Mouse (Mus musculus) mouse trophoblast stem cell (cell line): ENCODE measurements around the gene Ankrd13d.
"Not testable (repeated sequence)": the region's sequence is repeated elsewhere in the genome, so short reads cannot be mapped to it uniquely, and the experiment has no call there.

ENCODE experiments used
- in situ Hi-C, 2 experiments: fragments of 300-500 bp; cut with MseI, MboI; formaldehyde crosslinking; loops; 2 replicates in 1 of 2; 3 replicates in 1 of 2; pipeline ENCODE4 v1.15.1; 2025

Gene Ankrd13d

DNA sequence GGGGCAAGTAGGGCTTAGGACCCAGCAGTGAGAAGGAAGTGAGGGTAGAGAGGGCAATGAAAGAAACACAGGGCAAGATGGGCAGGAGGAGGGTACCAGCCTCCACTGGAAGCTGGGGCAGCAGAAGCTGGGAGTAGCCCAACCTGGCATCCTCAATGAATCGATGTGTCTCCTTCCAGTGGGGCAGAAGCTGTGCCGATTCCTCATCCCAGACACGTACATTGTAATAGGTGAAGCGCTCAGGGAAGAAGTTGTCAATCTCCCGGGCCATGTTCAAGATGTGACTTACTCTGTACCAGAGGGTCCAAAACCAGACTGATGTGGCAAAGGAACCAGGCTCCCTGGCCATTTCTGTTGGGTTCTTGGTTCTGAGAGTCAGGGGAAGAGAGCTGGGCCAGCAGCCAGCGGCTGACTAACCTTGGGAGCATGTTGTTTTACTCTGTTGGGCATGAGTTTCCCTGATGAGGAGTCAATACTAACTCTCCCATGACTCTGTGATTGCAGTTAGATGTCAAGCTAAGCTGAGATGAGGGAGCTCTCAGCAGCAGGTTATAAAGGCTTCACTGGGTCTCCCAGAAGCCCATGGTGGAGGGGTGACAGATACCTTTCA, 18.7 kb downstream of the Ankrd13d start:
- in situ Hi-C loops: loop anchor here in 1 of 2 experiments (5.0 kb wide), 1 partner anchor 38 kb away; no protein-coding TSS in a partner anchor

DNA sequence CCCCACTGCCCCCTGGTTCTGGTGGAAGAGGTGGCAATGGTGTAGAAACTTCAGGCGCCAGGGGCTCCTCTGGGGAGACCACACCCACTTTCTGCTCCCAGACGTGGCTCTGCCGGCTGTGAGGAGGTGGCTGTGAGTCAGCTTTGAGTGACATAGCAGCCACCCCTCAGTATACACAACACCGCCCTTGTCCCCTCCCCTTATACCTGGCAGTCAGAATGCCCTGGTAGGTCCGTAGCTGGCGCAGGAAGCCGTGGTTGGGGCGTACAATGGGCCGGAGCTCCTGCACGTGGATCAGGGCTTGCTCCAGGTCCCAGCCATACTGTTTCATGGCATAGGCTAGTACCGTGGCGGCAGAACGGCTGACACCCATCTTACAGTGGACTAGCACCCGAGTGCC, 19.2 kb downstream of the Ankrd13d start:
- in situ Hi-C loops: loop anchor here in 1 of 2 experiments (5.0 kb wide), 1 partner anchor 39 kb away; no protein-coding TSS in a partner anchor

DNA sequence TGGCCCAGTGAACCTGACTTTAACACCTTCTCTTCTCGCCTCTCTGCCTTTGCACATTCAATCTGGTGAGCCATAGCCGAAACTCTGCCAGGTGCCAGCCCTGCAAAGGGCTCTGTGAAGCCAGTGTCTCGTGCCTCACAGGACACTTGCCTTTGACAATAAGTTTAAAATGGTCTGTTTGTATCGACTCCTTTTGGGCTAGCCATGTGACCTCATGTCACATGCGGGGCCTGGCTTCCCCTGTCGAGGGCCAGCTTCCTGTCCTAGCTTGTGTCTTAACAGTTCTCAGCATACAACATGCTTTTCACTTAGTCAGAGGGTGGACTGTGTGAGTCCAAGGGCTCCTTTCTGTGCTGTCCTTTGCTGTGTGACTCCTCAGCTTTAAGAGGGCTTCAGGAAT, 20.2 kb downstream of the Ankrd13d start:
- in situ Hi-C loops: loop anchor here in 1 of 2 experiments (5.0 kb wide), 1 partner anchor 40 kb away; no protein-coding TSS in a partner anchor

DNA sequence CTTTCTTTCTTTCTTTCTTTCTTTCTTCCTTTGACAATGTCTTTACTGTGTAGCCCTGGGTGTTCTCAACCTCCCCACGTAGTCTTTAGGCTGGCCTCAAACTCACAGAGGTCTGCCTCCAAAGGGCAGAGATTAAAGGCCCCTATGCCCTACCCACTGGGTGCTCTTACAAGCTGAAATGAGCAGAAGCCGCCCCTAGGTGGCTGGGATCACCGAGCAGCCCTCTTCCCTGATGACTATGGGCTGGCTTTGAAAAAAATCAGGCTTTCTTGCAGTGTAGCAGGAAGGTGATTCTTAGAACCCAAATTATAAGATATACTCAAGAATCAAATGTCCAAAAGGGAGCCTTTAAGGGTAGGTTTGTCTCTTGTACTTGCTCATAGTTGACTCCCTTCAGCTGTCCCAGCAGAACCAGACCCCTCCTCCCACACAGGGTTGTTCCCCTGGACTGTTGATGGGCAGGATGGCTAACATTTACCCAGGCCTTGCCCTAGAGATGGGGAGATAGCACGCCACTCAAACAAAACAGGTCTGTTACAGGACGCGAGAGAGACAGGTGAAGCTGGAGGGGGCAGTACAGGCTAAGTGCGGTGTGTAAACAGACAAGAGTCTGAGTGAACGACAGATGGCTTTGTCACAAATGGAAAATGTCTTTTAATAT, 21.8 kb downstream of the Ankrd13d start:
- in situ Hi-C loops: loop anchor here in 1 of 2 experiments (5.0 kb wide), 1 partner anchor 41 kb away; no protein-coding TSS in a partner anchor

DNA sequence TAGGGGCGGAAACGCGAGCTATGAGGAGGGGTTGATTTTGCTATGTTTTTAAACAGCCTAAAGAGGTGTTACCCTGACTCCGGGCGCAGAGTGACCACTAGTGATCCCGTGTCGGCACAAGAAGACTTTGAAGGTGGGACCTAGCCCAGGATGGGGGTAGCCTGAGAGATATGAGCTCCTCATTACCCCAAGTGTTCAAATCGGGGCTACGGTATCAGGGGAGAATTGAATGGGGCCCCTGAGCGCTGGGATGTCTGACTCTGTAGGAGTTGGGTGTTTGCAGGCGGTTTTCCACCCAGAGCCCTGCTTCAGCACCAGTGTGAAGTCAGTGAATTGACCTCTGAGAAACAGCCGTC, 25.1 kb downstream of the Ankrd13d start:
- in situ Hi-C loops: no loop called here

DNA sequence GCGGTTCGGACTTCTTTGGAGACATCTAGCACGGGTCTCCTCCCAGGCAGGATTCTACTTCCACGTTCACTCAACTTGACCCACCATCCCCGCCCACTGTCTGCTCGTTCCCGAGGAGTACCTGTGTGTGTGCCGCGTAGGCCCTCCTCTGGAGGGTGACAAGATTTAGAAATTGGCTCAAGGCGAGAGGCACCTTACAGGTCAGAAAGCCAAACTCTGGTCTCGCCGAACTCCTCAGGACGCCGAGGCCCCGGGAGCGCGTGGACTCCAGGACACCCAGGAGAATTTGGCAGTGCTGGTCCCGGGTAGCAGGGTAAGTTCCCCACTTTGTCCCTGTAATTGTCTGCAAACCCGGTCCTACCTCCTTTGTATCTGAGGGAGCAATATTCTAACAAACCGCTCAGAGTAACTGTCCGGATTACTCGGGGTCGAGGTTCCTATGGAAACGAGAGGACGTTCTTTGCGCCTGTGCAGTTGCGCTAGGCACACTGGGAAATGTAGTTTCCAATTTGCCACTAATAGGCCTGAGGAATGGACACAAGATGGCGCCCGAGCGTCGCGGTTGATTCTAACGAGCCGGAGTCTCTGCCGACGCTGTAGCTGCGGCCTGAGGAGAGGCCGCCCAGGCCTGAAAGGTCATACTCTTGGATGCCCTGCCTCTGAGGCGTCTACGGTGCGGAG, 25.6 kb downstream of the Ankrd13d start:
- in situ Hi-C loops: no loop called here

DNA sequence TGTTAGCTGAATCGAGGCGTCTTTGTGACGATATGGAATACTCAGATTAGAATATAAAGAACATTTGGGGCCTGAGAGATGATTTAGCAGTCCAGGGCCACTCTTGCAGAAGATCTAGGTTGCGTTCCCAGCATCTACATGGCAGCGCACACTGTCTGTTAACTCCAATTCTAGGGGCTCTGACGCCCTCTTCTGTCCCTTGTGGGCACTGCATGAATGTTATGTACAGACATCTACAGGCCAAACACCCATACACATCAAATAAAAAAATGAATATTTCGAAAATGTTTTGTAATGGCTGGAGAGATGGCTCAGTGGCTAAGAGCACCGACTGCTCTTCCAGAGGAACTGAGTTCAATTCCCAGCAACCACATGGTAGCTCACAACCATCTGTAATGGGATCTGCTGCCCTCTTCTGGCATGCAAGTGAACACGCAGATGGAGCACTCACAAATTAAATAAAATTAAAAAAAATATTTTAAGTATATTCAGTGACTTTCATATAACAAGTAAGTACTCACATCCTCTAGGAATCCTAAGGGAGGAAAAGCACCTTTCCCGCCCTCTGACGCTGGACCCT, 27.3 kb downstream of the Ankrd13d start:
- in situ Hi-C loops: no loop called here

DNA sequence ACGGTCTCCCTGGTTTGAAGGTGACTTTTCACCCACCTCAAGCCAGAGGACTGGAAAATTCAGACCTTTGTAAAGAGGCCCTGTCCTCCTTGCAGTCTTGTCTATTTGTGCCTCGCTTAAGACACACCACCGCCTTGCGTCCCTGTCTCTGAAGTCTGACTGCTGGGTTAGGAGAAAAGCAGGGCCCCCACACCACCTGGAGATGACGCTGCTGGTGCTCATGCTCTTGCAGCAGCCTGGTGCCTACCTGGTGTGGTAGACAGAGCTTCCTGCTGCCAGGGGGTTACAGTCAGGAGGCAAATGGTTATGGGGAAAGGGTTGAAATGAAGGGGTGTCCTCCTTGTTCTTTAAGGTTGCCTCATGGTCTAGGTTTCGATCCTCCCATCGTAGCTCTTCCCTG, 28.7 kb downstream of the Ankrd13d start:
- in situ Hi-C loops: no loop called here

DNA sequence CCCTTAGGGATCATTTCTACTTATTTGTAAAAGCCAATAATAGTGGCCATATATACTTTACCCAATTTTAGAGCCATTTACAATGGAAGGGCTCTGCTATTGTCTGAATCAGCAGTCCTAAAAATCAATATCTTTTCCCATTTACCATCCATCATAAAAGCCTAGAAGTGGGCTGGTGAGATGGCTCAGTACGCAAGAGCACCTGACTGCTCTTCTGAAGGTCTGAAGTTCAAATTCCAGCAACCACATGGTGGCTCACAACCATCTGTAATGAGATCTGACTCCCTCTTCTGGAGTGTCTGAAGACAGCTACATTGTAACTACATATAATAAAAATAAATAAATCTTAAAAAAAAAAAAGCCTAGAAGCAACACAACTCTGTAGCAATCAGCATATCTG, 34.3 kb downstream of the Ankrd13d start:
- in situ Hi-C loops: not testable (repeated sequence)

DNA sequence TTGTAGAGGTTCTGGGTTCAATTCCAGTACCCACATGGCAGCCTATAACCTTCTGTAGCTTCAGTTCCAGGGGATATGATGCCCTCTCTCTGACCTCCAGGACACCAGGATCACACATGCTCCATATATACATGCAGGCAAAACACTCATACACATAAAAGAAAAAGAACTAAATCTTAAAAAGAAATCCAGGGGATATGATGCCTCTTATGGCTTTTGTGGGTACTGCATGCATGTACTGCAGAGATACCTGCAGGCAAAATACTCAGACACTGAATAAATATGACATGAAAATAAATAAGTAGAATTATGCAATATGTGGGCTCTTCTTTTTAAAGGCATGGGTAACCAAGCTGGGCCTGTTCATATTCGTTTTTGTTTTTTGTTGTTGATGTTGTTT, 35.9 kb downstream of the Ankrd13d start:
- in situ Hi-C loops: no loop called here

DNA sequence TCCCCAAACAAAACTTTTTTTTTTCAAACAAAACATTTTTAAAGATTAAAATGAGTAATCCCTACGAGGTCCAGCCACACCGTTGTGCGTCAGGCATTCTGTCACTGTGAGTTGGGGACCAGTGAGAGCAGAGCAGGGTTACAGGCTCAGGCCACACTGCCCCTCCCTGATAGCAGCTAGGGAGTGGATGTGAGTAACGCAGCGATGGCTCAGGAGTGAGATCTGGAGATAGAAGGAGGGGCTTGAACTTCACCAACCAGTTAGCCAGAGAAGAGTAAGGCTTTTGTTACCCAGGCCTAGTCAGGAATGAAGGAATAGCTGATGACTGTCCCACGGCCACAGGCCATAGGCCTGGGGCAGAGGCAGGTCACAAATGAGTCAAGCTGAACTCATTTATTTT, 38.2 kb downstream of the Ankrd13d start:
- in situ Hi-C loops: loop anchor here in 1 of 2 experiments (5.0 kb wide), 1 partner anchor 37 kb away; no protein-coding TSS in a partner anchor

DNA sequence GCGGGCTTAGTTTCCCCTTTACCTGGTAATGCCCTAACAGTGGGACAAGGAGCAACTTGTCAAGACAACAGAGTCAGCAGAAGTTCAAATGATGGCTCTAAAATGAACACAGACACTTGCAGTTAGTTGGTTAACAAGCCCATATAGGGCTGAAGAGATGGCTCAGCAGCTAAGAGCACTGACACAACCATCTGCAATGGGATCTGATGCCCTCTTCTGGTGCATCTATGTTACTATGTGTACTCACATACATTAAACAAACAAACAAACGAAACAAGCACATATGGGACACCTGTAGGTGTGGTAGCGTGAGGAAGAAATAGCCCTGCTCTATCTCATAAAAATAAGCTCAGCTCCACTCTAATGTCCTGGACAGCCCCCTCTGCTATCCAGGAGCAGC, 40.5 kb downstream of the Ankrd13d start:
- in situ Hi-C loops: loop anchor here in 1 of 2 experiments (5.0 kb wide), 1 partner anchor 35 kb away; no protein-coding TSS in a partner anchor

DNA sequence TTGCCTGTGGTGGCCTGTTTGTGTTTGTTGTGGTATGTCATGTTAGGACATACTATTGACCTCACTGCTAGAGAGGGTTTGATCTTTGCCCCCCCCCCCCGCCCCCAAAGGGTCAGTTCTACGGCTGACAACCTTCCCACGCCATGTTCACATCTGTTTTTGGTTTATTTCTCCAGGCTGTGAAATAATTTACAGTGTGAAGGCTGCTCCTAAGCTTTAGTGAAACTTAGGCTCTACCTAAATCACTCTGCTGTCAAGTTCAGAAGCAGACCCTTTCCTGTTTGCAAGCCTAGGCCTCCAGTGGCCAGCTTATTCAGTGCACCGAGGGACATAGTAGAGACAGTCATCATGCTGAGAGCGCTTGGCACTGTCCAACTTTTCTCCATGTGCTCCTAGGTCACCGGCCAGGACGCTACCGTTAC, 42.7 kb downstream of the Ankrd13d start:
- in situ Hi-C loops: loop anchor here in 1 of 2 experiments (5.0 kb wide), 1 partner anchor 33 kb away; no protein-coding TSS in a partner anchor

DNA sequence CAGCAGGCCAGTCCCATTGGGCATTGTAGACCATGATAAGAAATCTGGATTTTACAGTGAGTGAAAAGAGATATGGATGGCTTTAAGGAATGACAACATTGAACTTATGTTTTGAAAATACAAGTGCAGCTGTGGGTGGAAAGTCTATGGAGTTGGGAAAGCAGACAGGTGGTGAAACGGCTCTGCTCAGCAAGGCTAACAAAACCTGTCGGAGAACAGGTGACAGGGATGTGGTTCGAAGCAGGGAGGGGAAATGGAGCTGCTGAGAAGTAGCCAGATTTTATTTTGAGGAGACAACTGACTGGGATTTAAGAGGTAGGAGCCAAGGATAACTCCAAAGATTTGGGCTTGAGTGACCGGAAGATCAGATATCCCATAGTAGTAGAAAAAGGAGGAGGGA, 48.4 kb downstream of the Ankrd13d start:
- in situ Hi-C loops: no loop called here

DNA sequence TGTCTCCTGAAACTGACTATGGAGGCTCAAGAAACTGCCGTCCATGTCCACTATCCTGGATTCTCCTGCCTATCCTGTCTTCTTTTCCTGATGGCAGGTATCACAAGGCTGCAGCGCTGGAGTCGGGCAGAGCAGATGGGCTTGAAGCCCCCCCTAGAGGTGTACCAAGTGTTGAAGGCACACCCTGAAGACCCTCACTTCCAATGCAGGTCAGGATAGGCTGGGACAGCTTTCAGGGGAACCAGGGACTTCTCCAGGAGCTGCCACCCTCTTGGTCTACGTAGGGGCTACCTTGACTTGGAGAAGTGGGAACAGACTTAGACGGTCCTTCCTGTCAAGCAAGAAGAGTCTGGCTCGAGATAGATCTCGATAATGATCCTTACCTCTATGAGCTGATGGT, 50.3 kb downstream of the Ankrd13d start:
- in situ Hi-C loops: no loop called here

DNA sequence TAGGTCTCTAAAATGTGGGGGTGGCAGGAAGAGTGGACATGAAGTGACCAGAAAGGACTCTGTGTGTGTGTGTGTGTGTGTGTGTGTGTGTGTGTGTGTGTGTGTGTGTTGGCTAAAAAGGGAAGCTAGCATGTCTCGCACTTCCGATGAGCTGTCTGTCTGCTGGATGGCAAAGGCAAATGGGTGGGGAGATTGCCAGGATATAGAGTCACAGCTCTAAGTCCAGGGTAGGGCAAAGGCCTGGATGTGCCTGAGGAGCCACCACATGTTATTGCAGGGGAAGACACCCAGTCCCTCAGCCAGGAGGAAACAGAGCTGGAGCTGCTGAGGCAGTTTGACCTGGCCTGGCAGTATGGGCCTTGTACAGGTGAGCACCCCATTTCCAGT, 50.8 kb downstream of the Ankrd13d start:
- in situ Hi-C loops: no loop called here

DNA sequence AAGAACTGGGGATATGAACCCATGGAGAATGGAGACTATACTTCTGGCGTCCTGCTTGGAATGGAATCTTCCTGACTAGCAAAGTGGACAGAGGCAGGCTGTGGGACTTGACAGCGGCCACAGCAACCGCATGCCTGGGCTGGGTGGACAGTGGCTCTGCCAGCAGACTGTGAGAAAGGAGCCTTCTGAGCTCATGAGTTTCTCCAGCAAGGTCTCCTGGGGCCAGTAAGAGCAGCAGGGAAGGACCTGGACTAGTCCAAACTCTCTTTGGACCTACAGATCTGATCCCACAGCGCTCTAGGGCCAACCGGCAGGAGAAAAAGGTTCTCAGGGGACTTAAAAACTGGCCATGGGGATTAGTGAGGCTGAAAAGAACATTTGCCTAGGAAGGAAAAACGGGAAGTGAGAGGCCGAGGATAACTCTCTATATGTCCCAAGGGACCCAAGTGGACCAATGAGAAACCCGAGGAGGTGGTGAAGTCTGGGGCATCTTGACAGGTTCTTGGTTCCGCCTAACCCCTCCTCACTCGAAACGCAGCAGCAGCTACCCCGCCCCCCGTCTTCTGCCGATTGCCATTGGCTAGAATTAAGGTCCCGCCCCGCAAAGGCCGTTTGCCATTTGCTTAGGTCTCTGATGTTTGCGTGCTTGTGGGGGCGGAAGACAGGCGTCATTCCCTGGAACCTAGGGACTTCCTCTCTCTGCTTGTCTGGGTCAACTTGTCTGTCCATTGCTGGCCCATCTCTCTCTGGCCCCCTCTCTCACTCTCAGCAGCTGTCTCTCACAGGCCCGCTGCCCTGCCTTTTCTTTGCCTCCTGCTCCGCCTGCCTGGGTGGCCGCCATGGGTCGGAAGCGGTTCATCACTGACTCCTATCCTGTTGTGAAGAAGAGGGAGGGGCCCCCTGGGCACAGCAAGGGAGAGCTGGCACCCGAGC, 51.4 kb downstream of the Ankrd13d start, which contains the start of gene Pold4:
Gene Pold4 (plus strand): TSS at position 647 of the 933 bp plus-strand sequence.
- in situ Hi-C loops: no loop called here

DNA sequence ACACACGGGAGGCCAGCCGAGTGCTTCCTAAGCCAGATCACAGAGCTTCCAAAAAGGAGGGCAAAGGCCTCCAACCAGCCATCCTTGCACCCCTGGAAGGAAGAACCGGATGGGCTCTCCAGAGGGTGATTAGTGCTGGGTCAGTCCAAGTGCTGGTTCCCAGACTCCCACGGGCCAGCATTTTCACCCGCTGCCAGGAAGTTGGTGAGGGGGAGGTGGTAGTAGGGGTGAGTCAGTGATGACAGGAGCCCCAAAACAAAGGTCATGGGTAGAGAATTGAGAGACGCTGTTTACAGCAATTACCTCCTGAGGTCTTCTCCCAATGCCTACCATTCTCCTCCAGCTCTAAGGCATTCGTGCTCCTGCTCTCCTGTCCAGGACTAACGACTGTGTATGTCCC, 52.5 kb downstream of the Ankrd13d start:
- in situ Hi-C loops: no loop called here

DNA sequence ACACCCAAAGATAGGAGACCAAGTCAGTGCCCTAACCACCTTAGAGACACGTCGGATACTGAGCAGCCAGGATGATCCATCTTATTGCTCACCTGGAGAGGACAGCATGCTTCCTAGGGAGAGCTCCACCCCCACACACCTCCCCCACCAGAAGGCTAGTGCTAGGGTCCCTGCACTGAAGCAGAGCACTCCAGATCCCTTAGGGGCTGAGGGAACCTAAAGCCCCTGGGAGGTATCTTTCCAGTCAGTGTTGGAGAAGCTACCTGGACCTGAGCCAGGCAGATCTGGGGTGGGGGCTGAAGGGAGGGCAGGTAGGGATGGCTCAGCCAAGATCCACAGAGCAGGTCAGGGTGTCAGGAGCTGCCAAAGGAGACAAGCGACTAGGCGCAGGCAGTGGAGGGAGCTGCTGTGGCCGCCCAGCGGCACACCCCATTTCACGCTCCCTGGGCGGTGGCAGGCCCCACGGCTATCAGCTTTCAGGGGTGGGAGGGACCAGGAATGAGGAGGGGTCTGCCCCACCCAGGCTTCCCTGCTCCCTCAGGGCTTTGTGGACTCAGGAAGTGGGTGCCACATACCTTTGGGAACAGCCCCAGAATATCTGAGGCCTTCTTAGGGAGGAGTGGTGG, 53.4 kb downstream of the Ankrd13d start:
- in situ Hi-C loops: no loop called here

DNA sequence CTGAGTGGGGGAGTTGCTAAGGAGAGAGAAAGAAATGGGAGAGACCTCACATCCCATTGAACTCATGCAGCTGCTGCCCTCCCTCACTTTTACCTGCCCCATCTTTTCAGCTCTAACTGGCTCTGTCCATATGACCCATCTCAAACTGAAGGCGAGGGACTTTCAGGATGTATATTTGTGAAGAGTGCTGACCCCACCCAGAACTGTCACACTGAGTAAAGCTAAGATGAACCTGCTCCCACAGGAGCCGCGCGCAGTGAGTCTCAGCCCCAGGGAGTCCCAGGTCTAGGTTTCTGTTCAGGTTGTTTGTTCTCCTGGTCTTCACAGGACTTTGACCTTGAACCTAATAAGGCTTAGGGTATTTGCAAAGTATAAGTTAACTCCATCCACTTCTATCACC, 54.0 kb downstream of the Ankrd13d start:
- in situ Hi-C loops: no loop called here
